Mouse (Mus musculus) stomach, postnatal 0 days (tissue): ENCODE measurements at regions not wholly inside any gene's neighbourhood (a gene's known extent, or its start where the extent isn't known, plus 50 kb on each side); places are given as distances from the start of the nearest gene placed in this dataset.

Source experiments
- ATAC-seq: fragments of 200-750 bp; cut with Nextera tagmentation; 2 replicates; pipeline ENCODE4 v1.8.0; 2017; ENCODE audit not compliant: low FRiP score, low TSS enrichment
- DNase-seq: peaks from one replicate; pipeline ENCODE4 v3.0.0-alpha.2; 2016; ENCODE audit warnings: low spot score
- H3K27ac ChIP-seq: fragments of 300-500 bp; sonication (generic); replicated peaks from 2 replicates; pipeline ENCODE4 v1.5.1; 2014; ENCODE audit warnings: mild to moderate bottlenecking, control low read depth
- H3K27me3 ChIP-seq: fragments of 300-500 bp; sonication (generic); 2 replicates; pipeline ENCODE4 v1.6.1; 2014; ENCODE audit warnings: low read length; ENCODE audit not compliant: control insufficient read depth, insufficient read depth
- H3K36me3 ChIP-seq: fragments of 300-500 bp; sonication (generic); 2 replicates; pipeline ENCODE4 v1.6.1; 2014; ENCODE audit warnings: low read length, mixed read lengths; ENCODE audit not compliant: control insufficient read depth, insufficient read depth
- H3K4me1 ChIP-seq: fragments of 300-500 bp; sonication (generic); replicated peaks from 2 replicates; pipeline ENCODE4 v1.6.1; 2014; ENCODE audit warnings: antibody characterized with exemption; ENCODE audit not compliant: control insufficient read depth, insufficient read depth
- H3K4me2 ChIP-seq: fragments of 300-500 bp; sonication (generic); replicated peaks from 2 replicates; pipeline ENCODE4 v1.6.1; 2014; ENCODE audit warnings: low read depth, mild to moderate bottlenecking, control low read depth, moderate library complexity
- H3K4me3 ChIP-seq: fragments of 300-500 bp; sonication (generic); 2 replicates; pipeline ENCODE4 v1.5.1; 2014; ENCODE audit warnings: low read depth, low read length, control low read depth
- H3K9ac ChIP-seq: fragments of 300-500 bp; sonication (generic); 2 replicates; pipeline ENCODE4 v1.6.1; 2014; ENCODE audit warnings: mild to moderate bottlenecking, low read length, control low read depth, mixed read lengths
- H3K9me3 ChIP-seq: fragments of 300-500 bp; sonication (generic); 2 replicates; pipeline ENCODE4 v1.6.1; 2016; ENCODE audit warnings: low read length; ENCODE audit not compliant: control insufficient read depth
- CTCF ChIP-seq: IDR thresholded peaks from 2 replicates; pipeline ENCODE4 v1.5.1; 2016; ENCODE audit warnings: antibody characterized with exemption, low read depth, mild to moderate bottlenecking, moderate library complexity
- EP300 ChIP-seq: optimal IDR thresholded peaks from 2 replicates; pipeline ENCODE3; 2016; ENCODE audit warnings: antibody characterized with exemption
- WGBS: fragments of 180-500 bp; shearing (Covaris S2); extraction: QIAGEN DNeasy Blood & Tissue Kit; methylation state at CpG from one replicate; pipeline ENCODE4 v1.1.7; 2014; 5-methylcytosine and 5-hydroxymethylcytosine counted together

- TF ChIP-seq CTCF (no peak), EP300 (no peak)
- H3K9me3 ChIP-seq: no peaks in the 10 kb centered on the region
- no peak overlapping the region for H3K27ac ChIP-seq
- no peak overlapping the region for H3K9ac ChIP-seq
- peak overlapping the region; percentile 45 for H3K4me3 ChIP-seq
- 15% methylated on average over 33 of the region's 69 CpGs for WGBS
- no peaks in the 10 kb centered on the region for H3K4me1 ChIP-seq
- no peaks in the 10 kb centered on the region for H3K27me3 ChIP-seq
- DNase-seq (no peak), ATAC-seq (no peak)
- no peaks in the 10 kb centered on the region for H3K36me3 ChIP-seq
- peak overlapping the region; percentile 74 for H3K4me2 ChIP-seq
Measured at GRCm38 (mm10) chrX:140277978-140278729, 63.9 kb upstream of the Frmpd3 start.

DNA sequence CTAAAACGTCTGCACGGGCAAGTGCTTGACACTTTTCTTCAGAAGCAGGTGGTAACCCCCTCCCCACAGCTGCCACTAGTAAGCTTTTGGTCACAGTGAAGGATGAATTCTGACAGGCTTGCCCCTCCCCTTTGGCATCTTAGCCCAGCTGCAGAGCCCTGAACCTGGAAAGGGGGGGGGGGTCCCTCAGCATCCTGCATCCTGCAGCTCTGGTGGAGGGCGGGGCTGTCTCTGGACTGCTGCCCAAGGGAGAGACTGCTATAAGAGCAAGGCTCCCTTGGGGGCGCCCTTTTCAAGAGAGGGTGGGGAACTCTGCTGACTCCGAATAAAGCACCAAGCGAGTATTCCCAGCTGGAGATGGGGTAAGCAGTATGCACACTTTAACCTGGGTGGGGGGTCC is 62.8 kb upstream of the Frmpd3 start:
- Histone ChIP-seq H3K4me1 (no peaks in the 10 kb centered on the region), H3K4me3 (no peak overlapping the region), H3K9me3 (no peaks in the 10 kb centered on the region), H3K27ac (no peak overlapping the region), H3K36me3 (no peaks in the 10 kb centered on the region), H3K4me2 (no peak overlapping the region), H3K9ac (no peak overlapping the region), H3K27me3 (no peaks in the 10 kb centered on the region)
- DNase-seq (peak; percentile 31), ATAC-seq (no peak)
- WGBS: 14% methylated on average over 5 of the region's 6 CpGs
- TF ChIP-seq CTCF (peak; percentile 24), EP300 (no peak)

DNA sequence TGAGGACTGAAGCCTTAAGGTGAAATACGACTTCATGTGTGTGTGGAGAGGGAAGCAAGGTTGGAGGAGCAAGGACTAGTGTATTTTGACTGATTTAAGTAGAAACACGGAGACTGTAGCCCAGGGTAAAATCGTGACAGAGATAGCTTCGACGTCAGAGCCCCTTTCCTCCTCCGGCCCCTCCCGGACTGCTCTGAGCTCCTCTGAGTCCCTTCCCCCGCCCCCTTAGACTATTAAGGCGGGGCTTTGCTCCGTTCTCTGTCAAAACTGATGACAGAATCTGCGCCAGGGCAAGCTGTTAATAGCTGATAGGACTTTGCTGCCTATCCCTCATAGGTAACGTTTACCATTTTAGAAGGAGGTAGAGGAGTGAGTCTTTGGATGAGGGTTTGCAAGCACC is 62.0 kb upstream of the Frmpd3 start:
- Histone ChIP-seq H3K27ac (no peak overlapping the region), H3K4me1 (no peaks in the 10 kb centered on the region), H3K27me3 (no peaks in the 10 kb centered on the region), H3K4me3 (no peak overlapping the region), H3K9me3 (no peaks in the 10 kb centered on the region), H3K4me2 (peak overlapping the region; percentile 8; the same call in 1 of the 2 replicates), H3K36me3 (no peaks in the 10 kb centered on the region), H3K9ac (no peak overlapping the region)
- no peak for TF ChIP-seq CTCF
- TF ChIP-seq EP300: no peak
- ATAC-seq (no peak), DNase-seq (no peak)
- 20% methylated on average over 12 of the region's 12 CpGs for WGBS
